Mouse (Mus musculus): ENCODE measurements around the gene Cdh4.

Cdh4 gene

DNA sequence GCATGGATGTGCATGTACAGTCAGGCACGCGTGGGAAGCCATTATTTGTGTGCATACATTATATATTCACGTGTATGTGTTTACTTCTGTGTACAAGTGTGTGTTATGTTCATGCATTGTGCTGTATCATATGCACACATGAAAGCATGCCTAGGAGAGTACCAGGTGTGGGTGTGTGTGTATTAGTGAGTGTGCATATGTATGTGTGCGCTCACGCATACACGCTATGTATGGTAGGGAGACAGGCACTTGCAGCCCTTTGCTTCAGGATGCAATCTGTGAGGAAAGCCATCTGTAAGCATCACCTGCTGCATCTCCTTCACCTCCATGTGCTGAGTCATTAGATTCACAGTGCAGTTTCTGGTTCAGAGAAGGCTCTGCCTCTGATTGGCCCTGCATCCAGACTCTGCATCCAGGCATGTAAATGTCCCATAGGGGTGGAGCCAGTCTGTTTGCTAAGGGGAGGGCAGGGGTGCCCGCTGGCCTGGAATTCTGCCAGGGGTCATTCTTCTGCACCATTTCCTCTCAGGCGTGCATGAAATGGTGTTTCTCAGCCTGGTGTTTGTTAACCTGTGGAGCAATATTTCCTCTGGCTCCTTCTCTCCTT is 25.7 kb downstream of the Cdh4 start:
- DNase-seq (ENCODE audit: low read depth, low spot score) = no peak

DNA sequence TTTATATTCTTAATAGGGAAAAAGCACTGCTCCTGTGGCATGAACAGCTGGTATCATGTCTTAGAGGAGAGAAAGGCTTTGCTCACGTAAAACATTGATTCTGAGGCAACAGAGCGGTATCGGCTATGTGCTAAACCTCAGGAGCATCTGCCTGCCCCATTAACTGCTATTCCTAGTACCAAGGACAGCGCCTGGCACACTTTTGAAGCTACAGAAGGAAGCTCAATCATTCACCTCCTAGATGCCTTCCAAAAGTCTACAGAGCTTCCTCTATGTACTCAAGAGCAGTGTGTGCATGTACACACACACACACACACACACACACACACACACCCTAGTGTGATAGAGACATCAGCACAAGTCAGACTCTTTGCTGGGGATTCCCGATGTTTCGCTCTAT is 34.4 kb downstream of the Cdh4 start:
- DNase-seq (ENCODE audit: low read depth, low spot score) = peak; percentile 40

DNA sequence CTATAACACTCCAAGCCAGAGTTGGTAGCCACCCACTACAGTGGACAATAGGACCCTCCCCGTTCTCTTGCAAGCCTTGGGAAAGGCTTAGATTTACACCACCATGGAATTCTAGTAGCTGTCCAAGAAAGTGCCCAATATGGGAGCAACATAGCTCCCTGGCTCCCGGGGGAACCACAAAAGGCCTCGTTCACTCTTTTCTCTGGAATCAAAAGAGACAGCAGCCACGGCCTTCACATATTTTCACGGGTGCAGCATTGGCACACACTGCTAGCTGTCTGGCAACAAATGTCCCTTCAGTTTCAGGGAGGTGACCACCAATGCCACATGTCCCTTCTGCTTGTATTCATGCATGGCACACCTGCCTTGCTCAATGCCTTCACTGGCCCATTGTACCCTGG is 38.6 kb downstream of the Cdh4 start:
- DNase-seq (ENCODE audit: low read depth, low spot score) = no peak

DNA sequence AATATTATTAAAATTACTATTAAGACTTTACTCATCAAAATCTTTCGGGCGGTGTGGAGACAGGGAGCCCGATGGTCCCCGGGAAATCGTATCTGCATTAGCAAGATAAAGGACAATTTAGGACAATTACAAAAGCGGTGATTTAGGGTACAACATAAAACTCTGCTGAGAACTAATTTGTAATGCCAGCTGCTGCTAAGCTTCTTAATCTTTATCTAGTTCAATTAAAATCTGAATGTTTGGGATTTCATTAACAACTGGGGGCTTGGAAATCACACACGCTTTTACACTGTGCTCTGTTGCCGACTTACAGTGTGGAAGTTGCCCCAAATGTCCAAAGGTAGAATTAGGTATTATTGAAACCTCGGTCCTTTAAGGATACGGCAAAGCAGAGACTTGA is 39.1 kb downstream of the Cdh4 start:
- DNase-seq (ENCODE audit: low read depth, low spot score) = no peak

DNA sequence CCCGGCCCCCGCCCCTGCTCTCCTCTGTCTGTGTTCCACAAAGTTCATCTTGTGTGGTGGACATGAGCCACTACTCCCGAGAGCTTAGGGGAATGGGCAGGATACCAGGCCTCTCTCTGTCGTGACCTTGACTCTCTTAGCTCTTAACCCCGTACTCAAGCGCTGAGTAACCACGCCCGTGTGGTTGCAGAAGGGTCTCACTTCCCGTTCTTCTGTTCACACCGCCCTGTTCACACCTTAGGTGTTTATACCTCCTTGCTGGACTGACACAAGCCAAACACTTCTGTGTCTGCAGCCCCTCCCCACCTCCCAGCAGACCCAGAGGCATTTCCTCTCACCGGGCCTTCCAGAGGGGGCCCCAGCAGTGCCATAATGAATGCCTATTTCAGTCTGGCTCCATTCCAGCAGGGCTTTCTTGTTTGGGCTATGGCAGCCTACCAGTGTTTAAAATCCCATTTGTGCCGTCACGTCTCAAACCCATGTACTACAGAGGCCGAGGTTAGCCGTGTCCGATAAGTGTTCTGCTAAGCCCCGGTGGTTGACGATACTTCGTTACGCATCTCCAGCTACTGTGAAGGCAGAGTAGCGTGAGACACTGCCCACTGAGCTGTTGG is 46.4 kb downstream of the Cdh4 start:
- no peak for DNase-seq (ENCODE audit: low read depth, low spot score)

DNA sequence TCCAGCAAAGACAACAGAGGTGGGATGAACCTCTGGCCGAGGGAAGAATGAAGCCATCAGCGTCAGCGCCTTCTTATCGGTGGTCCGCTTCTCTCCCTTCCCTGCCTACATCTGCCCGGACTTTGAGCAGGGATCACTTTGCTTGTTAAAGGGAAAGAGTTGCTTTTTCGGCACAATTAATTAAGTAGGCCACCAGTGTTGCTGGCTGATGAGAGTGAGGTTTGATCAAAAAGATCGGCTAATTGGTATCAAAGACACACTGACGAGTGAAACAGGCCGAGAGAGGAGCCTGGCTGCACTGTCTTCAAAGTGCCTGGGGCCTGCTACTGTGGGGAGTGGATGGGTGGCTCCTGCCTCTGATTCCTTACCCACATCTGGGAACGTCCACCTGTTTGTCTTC is 49.7 kb downstream of the Cdh4 start:
- DNase-seq (ENCODE audit: low read depth, low spot score) = no peak

DNA sequence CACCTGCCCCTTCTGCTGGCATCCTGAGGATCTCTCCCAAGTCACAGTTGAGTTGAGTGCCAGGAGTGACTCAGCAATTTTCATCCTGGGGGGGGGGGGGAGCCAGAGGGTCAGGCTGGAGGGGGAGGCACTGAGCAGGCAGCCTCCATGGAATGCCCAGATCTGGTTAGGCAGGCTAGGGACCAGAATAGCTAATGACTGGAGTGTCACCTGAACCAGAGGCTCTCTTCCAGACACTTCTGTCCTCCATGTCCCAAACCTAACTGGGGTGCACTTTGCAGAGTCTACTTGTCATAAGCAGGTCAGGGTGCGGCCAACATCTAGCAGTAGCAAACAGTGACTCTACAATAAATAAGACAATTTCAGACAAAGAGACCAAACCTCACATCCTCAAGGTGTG is 52.0 kb downstream of the Cdh4 start:
- no peak for DNase-seq (ENCODE audit: low read depth, low spot score)

DNA sequence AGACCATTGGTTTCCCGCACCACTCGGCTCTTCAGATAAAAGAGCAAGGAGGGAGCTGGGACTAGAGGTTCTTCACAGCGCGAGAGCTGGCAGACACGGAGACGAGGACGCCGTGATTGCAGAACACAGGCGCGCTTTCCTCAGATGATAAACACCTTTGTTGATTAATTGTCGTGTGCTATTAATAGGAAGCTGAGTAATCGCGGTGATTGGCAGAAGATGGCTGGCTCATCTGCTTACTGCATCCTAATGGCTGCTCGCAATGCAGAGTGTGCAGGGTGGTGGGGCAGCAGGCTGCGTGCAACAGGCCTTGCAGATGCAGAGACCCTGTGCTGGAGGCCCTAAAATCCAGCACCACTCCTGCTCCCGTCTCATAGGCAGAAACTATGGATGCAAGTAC is 68.2 kb downstream of the Cdh4 start:
- no peak for DNase-seq (ENCODE audit: low read depth, low spot score)

DNA sequence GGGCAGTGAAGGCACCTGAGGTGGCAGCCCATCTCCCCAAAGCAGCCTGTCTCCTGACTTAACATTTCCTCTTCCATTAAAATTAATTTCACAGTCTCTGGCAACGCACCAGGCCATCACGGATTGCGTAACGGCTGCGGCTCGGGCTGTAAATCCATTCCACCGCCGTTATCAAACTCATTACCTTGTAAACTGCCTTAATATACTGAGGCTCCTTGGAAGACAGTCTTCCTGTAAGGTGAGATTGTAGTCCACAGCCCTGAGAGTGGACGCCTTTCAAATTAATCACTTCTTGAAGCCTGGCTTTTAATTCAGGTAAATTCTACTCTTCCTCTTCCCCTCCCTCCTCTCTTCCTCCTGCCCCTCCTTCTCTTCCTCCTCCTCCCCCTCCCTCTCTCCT is 74.3 kb downstream of the Cdh4 start:
- DNase-seq (ENCODE audit: low read depth, low spot score) = no peak

DNA sequence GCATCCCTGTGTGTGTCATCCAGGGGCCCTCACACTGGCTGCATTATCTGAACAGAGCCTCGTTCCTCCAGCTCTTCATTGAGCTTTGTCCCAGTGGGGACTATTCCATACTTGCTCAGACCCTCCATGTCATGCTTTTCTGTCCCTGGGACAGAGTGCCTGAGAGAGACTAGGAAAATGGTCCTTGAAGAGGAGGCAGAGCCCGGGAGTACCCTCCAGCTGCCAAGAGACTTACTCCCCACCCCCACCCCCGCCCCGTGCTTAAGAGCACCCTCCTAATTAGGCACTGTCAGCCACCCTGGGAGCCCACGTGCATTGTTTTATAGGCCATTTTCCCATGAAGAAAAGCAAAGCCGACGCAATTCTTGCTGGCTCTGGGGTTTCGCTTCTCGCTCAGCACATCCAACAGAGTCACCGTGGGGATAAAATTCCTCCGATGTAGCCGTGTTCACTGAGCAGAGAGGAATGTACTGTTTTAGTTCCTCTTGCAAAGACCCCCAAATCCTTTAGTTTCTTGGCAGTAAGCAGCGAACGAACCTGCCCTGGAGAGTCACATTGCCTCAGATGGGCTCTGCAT is 76.3 kb downstream of the Cdh4 start:
- DNase-seq (ENCODE audit: low read depth, low spot score) = no peak

DNA sequence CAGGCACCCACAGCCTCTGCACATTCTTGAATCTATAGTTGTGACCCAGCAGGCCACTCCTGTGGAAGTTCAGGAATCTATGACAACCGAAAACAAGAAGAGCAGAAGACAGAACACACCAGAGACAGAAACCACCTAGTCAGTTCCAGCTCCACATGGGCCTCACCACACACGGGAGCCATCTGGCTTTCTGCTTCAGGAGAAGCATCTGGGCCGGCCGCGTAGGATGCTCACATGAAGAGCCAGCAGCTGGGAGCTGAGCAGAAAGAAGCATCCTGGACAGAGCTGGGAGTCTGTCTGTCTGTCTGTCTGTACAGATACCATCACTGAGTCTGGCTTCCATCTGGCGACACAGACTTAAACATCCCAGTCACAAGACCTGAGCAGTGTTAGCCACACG is 76.9 kb downstream of the Cdh4 start:
- DNase-seq (ENCODE audit: low read depth, low spot score) = no peak

DNA sequence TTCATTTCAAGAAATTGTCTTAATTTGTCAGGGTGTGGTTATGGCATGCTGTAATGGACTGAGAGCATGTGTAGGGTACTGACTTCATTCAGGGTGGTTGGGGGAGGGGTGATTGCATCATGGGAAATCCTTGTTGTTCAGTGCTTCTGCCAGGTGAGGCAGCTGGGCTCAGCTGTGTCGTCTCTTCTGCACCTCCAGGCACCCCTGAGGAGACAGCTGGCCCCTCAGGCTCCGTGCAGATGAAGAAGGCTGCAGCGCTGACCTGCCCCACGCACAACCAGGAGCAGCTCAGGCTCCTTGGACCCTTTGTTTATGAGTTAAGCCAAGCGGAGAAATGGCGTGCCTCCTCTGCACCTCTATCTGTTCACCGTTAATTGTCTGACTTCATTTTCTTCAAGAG is 77.7 kb downstream of the Cdh4 start:
- DNase-seq (ENCODE audit: low read depth, low spot score) = no peak

DNA sequence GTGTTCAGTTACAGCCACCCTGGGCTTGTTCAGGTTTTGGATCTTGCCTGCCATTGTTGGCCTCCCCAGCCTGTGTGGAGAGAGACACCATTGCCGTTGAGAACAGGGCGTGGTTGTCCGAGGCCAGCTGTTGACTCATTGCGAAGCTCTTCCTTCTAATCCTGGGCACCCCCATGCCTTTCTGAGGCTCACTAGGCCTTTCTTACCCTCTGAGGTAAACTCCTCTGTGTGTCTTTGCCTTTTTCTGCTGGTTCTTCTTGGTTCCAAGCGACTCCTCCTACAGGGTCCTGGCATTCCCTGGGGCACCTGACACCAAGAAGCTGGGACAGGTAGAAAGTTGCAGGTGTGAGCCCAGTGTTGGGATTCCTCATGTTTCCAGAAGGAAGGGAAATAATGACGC is 78.7 kb downstream of the Cdh4 start:
- DNase-seq (ENCODE audit: low read depth, low spot score) = no peak

DNA sequence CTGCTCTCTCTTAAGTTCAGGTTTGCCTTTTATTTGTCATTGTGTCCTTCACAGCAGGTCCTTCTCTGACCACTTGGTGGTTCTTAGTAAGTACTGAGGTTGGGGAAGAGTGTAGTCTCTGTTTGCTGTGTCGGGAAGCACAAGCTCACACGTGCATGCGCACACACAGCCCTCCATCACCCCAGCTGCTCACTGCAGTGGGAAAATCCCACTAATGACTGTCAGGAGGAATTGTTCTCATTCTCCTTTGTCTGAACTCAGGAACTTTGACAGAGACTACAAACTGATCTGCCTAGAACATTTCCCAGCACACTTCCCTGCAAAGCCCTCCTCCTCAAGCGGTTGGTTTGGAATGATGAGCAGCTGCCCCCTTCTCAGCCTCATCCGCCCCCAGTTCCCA is 79.2 kb downstream of the Cdh4 start:
- DNase-seq (ENCODE audit: low read depth, low spot score) = no peak

DNA sequence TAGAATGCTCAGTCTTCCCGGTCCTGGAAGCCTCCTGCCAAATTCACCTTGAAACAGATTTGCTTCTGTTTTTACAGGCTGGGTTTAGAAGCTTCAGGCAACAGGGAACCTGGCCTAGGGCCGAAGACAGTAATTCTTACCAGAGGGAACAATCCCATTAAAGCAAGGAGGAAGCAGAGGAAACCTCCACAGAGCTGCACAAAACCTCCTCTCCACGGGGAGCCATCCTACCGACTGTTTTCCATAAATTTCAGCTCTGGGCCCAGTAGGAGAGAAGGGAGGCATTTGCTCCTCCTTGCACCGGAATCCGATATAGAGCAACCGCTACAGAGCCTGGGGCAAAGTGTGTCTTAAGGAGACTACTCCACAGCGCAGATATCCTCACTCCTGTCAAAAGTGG is 79.9 kb downstream of the Cdh4 start:
- peak; percentile 59 for DNase-seq (ENCODE audit: low read depth, low spot score)

DNA sequence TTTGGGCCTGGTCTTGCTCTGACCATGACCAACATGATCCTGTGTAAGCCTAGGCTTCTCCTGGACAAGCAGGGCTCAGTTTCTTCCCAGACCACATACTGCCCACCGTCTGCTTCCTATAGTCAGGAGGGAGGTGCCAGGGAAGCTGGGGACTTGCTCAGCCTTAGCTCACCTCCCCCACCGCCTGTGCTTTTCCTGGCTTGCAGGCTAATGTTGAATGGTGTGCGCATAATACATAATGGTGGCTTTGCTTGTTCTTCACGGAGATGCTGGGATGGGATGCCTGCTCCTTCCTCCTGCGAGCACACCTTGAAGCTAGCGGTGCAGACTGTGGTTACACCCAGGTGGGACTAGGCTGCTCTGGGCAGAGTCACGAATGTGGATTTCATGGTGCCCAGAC is 84.7 kb downstream of the Cdh4 start:
- no peak for DNase-seq (ENCODE audit: low read depth, low spot score)

DNA sequence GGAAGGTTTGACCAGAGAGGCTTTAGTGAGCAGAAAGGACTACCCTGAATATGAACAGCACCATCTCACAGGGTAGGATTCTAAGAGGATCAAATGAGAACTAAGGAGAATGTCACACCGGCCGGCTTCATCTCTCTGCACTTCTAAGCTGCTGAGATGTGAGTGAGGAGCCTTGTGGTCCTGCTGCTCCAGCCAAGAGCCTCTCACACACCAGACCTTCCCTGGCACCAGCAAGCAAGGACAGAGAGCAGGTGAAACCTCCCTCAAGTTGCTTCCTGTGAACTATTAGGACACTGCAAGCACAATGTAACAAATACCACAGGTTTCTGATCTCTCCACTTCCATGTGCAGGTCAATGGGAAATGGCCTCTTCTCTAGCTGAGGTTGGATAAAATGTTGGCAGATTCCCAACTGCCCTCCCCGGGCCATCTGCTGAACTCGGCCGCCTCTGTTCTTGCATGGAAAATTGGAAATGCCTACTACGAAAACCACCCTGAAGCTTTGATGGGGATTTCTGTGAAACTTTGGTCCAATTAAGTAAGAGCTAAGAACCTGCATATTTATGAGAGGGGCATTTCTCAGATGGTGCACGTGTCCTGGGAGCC is 88.3 kb downstream of the Cdh4 start:
- no peak for DNase-seq (ENCODE audit: low read depth, low spot score)

DNA sequence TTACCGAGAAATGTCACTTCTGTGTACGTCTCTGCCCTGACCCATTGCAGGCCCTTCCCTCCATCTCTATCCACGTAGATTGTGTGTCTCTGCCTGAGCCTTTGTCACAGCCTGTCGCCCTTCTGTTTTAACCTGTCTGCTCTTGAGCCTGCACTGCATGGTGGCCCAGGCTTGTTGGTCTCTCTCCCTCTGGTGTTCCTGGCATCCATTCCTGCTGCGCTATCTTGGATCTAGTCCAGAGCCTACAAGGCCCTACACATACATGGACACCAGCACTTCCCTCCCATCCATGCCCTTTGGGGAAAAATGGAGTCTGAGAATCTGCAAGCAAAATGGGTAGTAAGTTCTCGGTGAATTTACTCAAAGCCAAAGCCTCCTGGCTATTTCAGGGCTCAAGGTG is 91.0 kb downstream of the Cdh4 start:
- DNase-seq (ENCODE audit: low read depth, low spot score) = no peak

DNA sequence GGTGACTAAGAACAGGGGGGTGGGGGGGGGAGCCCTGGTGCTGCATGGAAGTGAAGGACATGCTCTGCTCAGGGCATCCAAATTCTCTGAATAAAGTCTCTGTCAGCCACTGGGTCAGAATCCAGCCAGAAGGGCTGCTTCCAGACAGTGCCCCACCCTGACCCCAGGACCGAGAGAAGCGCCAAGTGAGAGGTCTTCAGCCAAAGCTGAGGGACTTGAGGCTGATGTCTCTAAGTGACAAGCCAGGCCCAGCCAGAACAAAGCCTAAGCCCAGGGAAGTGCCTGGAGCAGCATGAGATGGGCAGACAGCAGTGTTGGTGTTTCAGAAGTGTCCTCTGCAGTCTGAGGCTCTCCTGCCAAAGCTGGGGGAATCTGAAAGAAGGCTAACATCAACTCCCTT is 91.7 kb downstream of the Cdh4 start:
- no peak for DNase-seq (ENCODE audit: low read depth, low spot score)

DNA sequence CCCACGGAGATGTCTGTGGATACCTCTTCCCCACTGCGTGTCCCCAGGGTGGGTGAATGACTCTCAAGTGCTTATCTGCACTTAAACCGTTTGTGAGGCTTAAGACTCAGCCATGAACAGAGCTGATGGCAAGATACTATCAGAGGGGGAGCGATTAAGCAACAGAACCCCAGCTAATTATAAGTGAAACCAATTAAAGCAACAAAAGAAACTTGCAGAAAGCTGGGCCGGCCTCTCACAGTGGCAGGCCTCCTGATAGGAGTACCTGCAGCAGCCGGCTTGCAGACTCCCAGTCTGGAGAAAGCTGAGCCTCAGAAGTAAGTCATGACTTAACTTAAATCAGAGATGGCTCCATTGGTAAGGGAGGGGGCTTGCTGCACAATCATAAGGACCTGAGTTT is 93.0 kb downstream of the Cdh4 start:
- no peak for DNase-seq (ENCODE audit: low read depth, low spot score)

DNA sequence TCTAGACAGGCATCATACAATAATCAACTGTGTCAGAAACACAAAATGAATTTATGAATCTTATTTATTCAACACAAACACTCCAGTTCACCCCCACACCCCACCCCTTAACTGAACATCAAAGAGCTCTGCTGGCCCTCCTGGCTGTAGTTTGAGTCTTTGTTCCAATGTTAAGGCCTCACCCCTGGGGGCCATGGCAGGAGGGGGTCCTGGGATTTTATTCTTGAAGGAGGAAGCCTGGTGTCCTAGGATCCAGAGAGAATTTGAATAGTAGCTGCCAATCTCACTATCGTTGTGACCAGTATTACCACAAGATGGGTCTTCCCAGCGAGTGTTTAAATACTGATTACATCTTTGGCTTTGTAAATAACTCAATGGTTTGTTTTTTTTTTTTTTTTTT is 94.5 kb downstream of the Cdh4 start:
- no peak for DNase-seq (ENCODE audit: low read depth, low spot score)

DNA sequence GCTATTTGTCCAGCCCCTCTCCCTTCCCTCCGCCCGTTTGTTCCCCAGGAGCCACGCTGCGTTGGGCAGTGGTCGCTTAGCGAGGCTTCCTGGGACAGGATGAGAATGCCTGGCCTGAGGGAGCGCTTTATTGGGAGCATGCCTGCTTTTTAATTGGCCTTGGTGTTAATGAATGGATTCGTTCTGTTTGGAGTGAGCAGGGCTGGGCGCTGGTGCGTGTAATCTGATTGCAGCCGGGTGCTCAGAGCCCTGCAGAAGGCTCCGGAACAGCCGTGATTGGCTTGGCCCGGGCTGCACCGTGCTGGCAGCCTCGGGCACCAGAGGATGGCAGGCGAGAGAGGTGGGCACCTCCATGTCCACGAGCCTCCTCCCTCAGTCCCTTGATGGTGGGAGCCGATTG is 95.2 kb downstream of the Cdh4 start:
- peak; percentile 58 for DNase-seq (ENCODE audit: low read depth, low spot score)

DNA sequence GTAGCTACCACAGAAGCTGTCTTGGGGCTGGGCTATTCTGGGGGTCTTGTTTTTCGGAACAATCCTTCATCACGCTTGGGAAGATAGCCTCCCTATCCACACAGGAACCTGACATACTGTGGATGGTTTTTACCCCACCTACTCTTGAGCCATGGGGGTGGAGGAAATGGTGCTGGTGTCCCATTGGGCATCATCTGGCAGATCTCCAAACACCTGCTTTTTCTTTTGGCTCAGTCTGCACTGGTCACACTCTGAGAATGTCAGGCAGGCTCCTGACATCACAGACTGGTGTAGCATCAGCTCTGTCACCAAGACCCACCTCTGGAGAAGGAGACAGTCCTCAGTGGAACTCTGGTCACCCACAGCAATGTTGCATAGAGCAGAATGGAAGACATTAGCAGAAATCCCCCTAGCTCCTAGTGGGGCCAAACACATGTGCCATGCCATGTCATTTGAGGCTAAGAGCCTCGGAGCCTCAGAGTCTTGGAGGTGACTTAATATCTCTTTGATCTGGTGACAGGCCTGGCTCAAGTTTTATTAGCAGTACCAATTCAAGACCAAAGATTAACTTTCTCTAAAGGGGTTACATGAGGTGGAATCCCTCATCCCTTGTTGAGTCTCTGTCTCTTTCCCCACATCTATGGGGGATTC is 95.7 kb downstream of the Cdh4 start:
- DNase-seq (ENCODE audit: low read depth, low spot score) = no peak
